Mouse (Mus musculus): Measurements from ENCODE around the gene Fam124b.

Gene Fam124b

DNA sequence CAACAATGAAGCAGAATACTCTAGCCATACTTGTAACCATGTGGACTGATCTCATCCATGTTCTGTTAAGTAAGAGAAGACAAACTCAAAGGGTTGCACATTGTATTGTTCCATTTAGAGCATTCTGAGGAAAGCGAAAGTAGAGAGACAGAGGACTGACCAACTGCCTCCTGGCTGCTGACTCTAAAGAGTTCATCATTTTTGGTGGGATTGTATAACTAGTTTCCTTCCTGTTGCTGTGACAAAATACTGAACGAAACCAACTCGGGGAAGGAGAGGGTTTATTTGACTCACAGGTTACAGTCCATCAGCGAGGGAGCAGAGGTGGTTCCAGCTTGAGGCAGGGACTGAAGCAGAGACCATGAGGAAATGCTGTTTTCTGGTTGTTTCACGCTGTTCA, 50.6 kb downstream of the Fam124b start:
- DNase-seq, result no peak

GRCm38 (mm10) chr1:80166577-80166976, 51.7 kb downstream of the Fam124b start:
- no peak for DNase-seq

DNA sequence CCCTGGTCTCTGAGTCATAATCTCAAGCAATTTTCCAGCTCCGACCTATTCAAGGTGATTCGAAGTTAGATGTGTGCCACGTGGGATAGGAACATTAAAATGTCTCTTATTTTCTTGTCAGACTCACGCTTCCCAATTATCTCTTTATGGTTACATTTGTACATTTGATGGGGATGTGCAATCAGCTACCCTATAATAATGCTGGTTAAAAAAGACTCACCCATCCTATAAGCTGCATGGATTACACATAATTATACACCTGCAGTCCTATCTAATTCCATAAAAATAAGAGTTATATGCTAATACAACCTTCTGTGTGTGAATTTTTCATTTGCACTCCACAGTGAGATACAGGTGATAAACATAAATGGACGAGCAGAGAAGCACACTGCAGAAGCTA, 52.9 kb downstream of the Fam124b start:
- DNase-seq, result no peak

- no peak for DNase-seq
These were observed 55.3 kb downstream of the Fam124b start for GRCm38 (mm10) chr1:80162943-80163342.

- no peak for DNase-seq
These were observed 58.7 kb downstream of the Fam124b start for GRCm38 (mm10) chr1:80159586-80159985.

DNA sequence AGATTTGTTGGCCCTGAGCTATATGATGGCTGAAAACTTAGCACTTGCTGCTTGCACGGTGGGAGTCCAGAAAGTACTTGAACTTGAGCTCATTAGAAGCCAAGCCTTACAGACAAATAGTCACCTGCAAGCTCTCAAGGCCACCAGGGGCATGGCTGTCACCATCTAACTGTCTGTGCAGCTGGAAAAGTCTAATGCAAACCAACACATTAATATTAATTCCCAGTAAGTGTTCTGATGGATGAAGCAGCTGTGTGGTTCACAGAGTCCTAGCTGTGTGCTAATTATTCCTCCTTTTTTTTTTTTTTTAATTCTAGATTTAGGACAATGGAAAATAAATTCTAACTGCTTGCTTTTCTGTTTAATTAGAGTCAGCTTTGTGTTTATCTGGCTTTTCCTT, 63.4 kb downstream of the Fam124b start:
- no peak for DNase-seq

DNA sequence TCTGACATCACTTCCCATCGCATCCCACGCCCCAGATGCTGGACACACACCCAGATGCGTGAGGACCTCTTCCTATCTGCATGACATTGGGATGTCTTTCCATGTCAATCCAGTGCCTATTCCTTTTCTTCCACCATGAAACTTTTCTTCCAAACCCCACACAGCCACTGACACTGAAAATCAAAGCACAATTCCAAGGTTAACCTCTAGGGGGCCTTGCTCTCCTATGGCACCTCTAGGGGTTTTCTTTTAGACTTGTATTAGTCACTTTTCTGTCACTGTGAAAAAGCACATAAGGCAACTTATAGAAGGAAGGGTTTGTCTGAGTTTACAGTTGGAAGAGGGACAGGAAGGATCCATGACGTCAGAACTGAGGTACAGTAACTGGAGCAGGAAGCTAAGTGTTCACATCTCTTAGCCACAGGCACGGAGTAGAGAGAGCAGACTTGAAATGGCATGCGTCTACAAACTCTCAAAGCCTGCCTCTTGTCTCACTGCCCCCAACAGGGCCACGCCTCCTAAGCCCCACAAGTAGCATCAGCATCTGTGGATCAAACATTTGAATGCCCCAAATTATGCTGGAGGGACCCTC, 65.1 kb downstream of the Fam124b start:
- no peak for DNase-seq

GRCm38 (mm10) chr1:80150681-80151080, 67.6 kb downstream of the Fam124b start:
- DNase-seq, result no peak

Measured in kidney, adult 8-10 months (tissue).